Mouse (Mus musculus) forebrain, embryonic 10.5 days (tissue): Measurements from ENCODE around the gene Gpa33. TPM values are rescaled to one million over a fixed set of nuclear protein-coding genes. Genes with fewer than 3 reads are reported as not detected.

Experiments
- DNase-seq: peaks from one replicate; pipeline ENCODE4 v3.0.0-alpha.2; 2017; ENCODE audit warnings: low spot score; ENCODE audit errors: extremely low spot score
- H3K27ac ChIP-seq: fragments of 300-500 bp; sonication (generic); 2 replicates; pipeline ENCODE4 v1.5.1; 2016; ENCODE audit warnings: mild to moderate bottlenecking
- H3K27me3 ChIP-seq: fragments of 300-500 bp; sonication (generic); 2 replicates; pipeline ENCODE4 v1.6.1; 2016; ENCODE audit warnings: mild to moderate bottlenecking; ENCODE audit not compliant: poor library complexity, severe bottlenecking
- H3K36me3 ChIP-seq: fragments of 300-500 bp; sonication (generic); replicated peaks from 2 replicates; pipeline ENCODE4 v1.6.1; 2016; ENCODE audit warnings: mild to moderate bottlenecking, moderate library complexity
- H3K4me1 ChIP-seq: fragments of 300-500 bp; sonication (generic); 2 replicates; pipeline ENCODE4 v1.6.1; 2016
- H3K4me3 ChIP-seq: fragments of 300-500 bp; sonication (generic); 2 replicates; pipeline ENCODE4 v1.5.1; 2016; ENCODE audit warnings: mild to moderate bottlenecking, moderate library complexity
- H3K9me3 ChIP-seq: fragments of 300-500 bp; sonication (generic); 2 replicates; pipeline ENCODE4 v1.6.1; 2016; ENCODE audit warnings: mild to moderate bottlenecking, moderate library complexity
- WGBS: fragments of 180-500 bp; shearing (Covaris S2); methylation state at CpG from one replicate; pipeline ENCODE4 v1.1.7; 2016; 5-methylcytosine and 5-hydroxymethylcytosine counted together
- polyA plus RNA-seq: library from polyadenylated mRNA; unstranded; fragments of >200 nt; fragmentation: Nextera tagmentation; extraction: Ambion mirVana; gene quantifications from 2 replicates; pipeline ENCODE4 v1.2.1, GENCODE M21; 2016

Gpa33 gene
- polyA plus RNA-seq, 1 experiment from 2014 or later, result 0.17 TPM

GRCm38 (mm10) chr1:166154162-166155112, 24.4 kb downstream of the Gpa33 start:
- Histone ChIP-seq H3K9me3 (no peaks in the 10 kb centered on the region), H3K36me3 (no peaks in the 10 kb centered on the region), H3K4me3 (peak overlapping the region; percentile 22; the same call in 1 of the 2 replicates), H3K4me1 (peaks cover 12% of the 10 kb centered on the region; the same call in 1 of the 2 replicates), H3K27ac (no peak overlapping the region), H3K27me3 (peaks cover 29% of the 10 kb centered on the region)
- WGBS, result 23% methylated on average over 29 of the region's 29 CpGs
- DNase-seq, result peak; percentile 80

GRCm38 (mm10) chr1:166155113-166155494, 25.1 kb downstream of the Gpa33 start:
- WGBS, result 63% methylated on average over 10 of the region's 10 CpGs
- peaks cover 35% of the 10 kb centered on the region for H3K27me3 ChIP-seq

GRCm38 (mm10) chr1:166157712-166158111, 27.7 kb downstream of the Gpa33 start:
- H3K27ac ChIP-seq, result no peak overlapping the region
- no peak for DNase-seq
- no peak overlapping the region for H3K4me3 ChIP-seq
- H3K36me3 ChIP-seq, result no peaks in the 10 kb centered on the region
- H3K27me3 ChIP-seq, result peaks cover 37% of the 10 kb centered on the region
- peaks cover 22% of the 10 kb centered on the region for H3K4me1 ChIP-seq
- H3K9me3 ChIP-seq, result no peaks in the 10 kb centered on the region
- WGBS, result 91% methylated on average over 12 of the region's 12 CpGs

More at GRCm38 (mm10) chr1:166155113-166155494, 25.1 kb downstream of the Gpa33 start:
- no peaks in the 10 kb centered on the region for H3K9me3 ChIP-seq
- no peaks in the 10 kb centered on the region for H3K36me3 ChIP-seq
- DNase-seq, result no peak
- no peak overlapping the region for H3K4me3 ChIP-seq
- no peak overlapping the region for H3K27ac ChIP-seq
- peaks cover 15% of the 10 kb centered on the region for H3K4me1 ChIP-seq

GRCm38 (mm10) chr1:166158664-166159063, 28.6 kb downstream of the Gpa33 start:
- Histone ChIP-seq H3K36me3 (no peaks in the 10 kb centered on the region), H3K9me3 (no peaks in the 10 kb centered on the region), H3K4me3 (no peak overlapping the region), H3K27ac (no peak overlapping the region), H3K27me3 (peaks cover 33% of the 10 kb centered on the region), H3K4me1 (peaks cover 15% of the 10 kb centered on the region)
- 73% methylated on average over 9 of the region's 9 CpGs for WGBS
- DNase-seq, result no peak

- WGBS, result 48% methylated on average over 5 of the region's 5 CpGs
- Histone ChIP-seq H3K9me3 (no peaks in the 10 kb centered on the region), H3K27ac (no peak overlapping the region), H3K4me1 (peaks cover 27% of the 10 kb centered on the region), H3K36me3 (no peaks in the 10 kb centered on the region), H3K27me3 (peaks cover 25% of the 10 kb centered on the region), H3K4me3 (peak overlapping the region; percentile 35)
- DNase-seq, result no peak
Measured at GRCm38 (mm10) chr1:166160111-166160510, 30.1 kb downstream of the Gpa33 start.

GRCm38 (mm10) chr1:166160569-166161445, 30.8 kb downstream of the Gpa33 start:
- Histone ChIP-seq H3K9me3 (no peaks in the 10 kb centered on the region), H3K27me3 (peaks cover 18% of the 10 kb centered on the region), H3K36me3 (no peaks in the 10 kb centered on the region), H3K27ac (no peak overlapping the region), H3K4me1 (peaks cover 28% of the 10 kb centered on the region), H3K4me3 (peak overlapping the region; percentile 35)
- 19% methylated on average over 24 of the region's 24 CpGs for WGBS
- DNase-seq, result peak; percentile 81

- 92% methylated on average over 14 of the region's 14 CpGs for WGBS
- H3K27ac ChIP-seq, result 0 out of 2 replicates have a peak overlapping the region, but pooled peaks have one; percentile 30
- peaks cover 9% of the 10 kb centered on the region for H3K27me3 ChIP-seq
- no peak overlapping the region for H3K4me3 ChIP-seq
- H3K36me3 ChIP-seq, result no peaks in the 10 kb centered on the region
- no peak for DNase-seq
- no peaks in the 10 kb centered on the region for H3K9me3 ChIP-seq
- peaks cover 28% of the 10 kb centered on the region for H3K4me1 ChIP-seq
Measured at GRCm38 (mm10) chr1:166164580-166164979, 34.5 kb downstream of the Gpa33 start.

- 0 out of 2 replicates have a peak overlapping the region, but pooled peaks have one; percentile 30 for H3K27ac ChIP-seq
- peaks cover 3% of the 10 kb centered on the region for H3K27me3 ChIP-seq
- WGBS, result 96% methylated on average over 9 of the region's 9 CpGs
- H3K4me3 ChIP-seq, result no peak overlapping the region
- no peaks in the 10 kb centered on the region for H3K9me3 ChIP-seq
- H3K4me1 ChIP-seq, result peaks cover 26% of the 10 kb centered on the region
- no peak for DNase-seq
- H3K36me3 ChIP-seq, result no peaks in the 10 kb centered on the region
Measured at GRCm38 (mm10) chr1:166165159-166165558, 35.1 kb downstream of the Gpa33 start.

- Histone ChIP-seq H3K4me1 (peaks cover 18% of the 10 kb centered on the region), H3K36me3 (no peaks in the 10 kb centered on the region), H3K27me3 (no peaks in the 10 kb centered on the region), H3K9me3 (no peaks in the 10 kb centered on the region), H3K4me3 (no peak overlapping the region), H3K27ac (no peak overlapping the region)
- WGBS, result 91% methylated on average over 4 of the region's 4 CpGs
- DNase-seq, result no peak
Measured at GRCm38 (mm10) chr1:166167405-166167804, 37.4 kb downstream of the Gpa33 start.

- Histone ChIP-seq H3K9me3 (no peaks in the 10 kb centered on the region), H3K4me3 (no peak overlapping the region), H3K36me3 (no peaks in the 10 kb centered on the region), H3K27ac (no peak overlapping the region), H3K4me1 (peaks cover 18% of the 10 kb centered on the region), H3K27me3 (no peaks in the 10 kb centered on the region)
- DNase-seq, result no peak
- WGBS, result 95% methylated on average over 7 of the region's 7 CpGs
Measured at GRCm38 (mm10) chr1:166168017-166168416, 38.0 kb downstream of the Gpa33 start.

- WGBS, result 92% methylated on average over 7 of the region's 7 CpGs
- Histone ChIP-seq H3K4me3 (no peak overlapping the region), H3K36me3 (no peaks in the 10 kb centered on the region), H3K27me3 (no peaks in the 10 kb centered on the region), H3K4me1 (peaks cover 5% of the 10 kb centered on the region), H3K27ac (no peak overlapping the region), H3K9me3 (no peaks in the 10 kb centered on the region)
- no peak for DNase-seq
Measured at GRCm38 (mm10) chr1:166169713-166170112, 39.7 kb downstream of the Gpa33 start.

GRCm38 (mm10) chr1:166170852-166171251, 40.8 kb downstream of the Gpa33 start:
- Histone ChIP-seq H3K4me3 (no peak overlapping the region), H3K36me3 (no peaks in the 10 kb centered on the region), H3K4me1 (no peaks in the 10 kb centered on the region), H3K9me3 (no peaks in the 10 kb centered on the region), H3K27me3 (no peaks in the 10 kb centered on the region), H3K27ac (no peak overlapping the region)
- DNase-seq, result no peak
- 93% methylated on average over 12 of the region's 12 CpGs for WGBS
